Mouse (Mus musculus) cerebellum, postnatal 4 days (tissue): ENCODE results near the gene Hist1h3i.
"Not testable (repeated sequence)": the region's sequence is repeated elsewhere in the genome, so short reads cannot be mapped to it uniquely, and the experiment has no call there.

Source experiments
- DNase-seq, 2 experiments: peaks; one replicate each; pipeline ENCODE4 v3.0.0; 2022; ENCODE audit warnings: low spot score in 2 of 2, mixed read lengths in 1 of 2

Gene Hist1h3i

GRCm38 (mm10) chr13:21783255-21783617 lies at the start of gene Hist1h3i:
Hist1h3i (minus strand) TSS chr13:21783370.
- peak in 1 of 2 experiments; percentile 42 for DNase-seq

GRCm38 (mm10) chr13:21831418-21832394 lies 48.5 kb upstream of the Hist1h3i start, which contains the start of gene Hist1h4n:
Hist1h4n (minus strand) TSS chr13:21832196.
- DNase-seq: not testable (repeated sequence)

GRCm38 (mm10) chr13:21830344-21830743 lies 47.2 kb upstream of the Hist1h3i start:
- no peak for DNase-seq

GRCm38 (mm10) chr13:21828511-21828910 lies 45.3 kb upstream of the Hist1h3i start:
- DNase-seq: no peak

- not testable (repeated sequence) for DNase-seq
These were observed 37.1 kb upstream of the Hist1h3i start for GRCm38 (mm10) chr13:21820082-21820890.

- DNase-seq: not testable (repeated sequence)
These were observed 28.9 kb upstream of the Hist1h3i start for GRCm38 (mm10) chr13:21812092-21812491.

- not testable (repeated sequence) for DNase-seq
These were observed 28.4 kb upstream of the Hist1h3i start, which contains the start of gene Hist1h4m for GRCm38 (mm10) chr13:21811539-21811938. Hist1h4m (plus strand) TSS chr13:21811746.

- DNase-seq: not testable (repeated sequence)
These were observed 27.9 kb upstream of the Hist1h3i start for GRCm38 (mm10) chr13:21811074-21811473.

- not testable (repeated sequence) for DNase-seq
These were observed 26.9 kb upstream of the Hist1h3i start, which contains the start of the genes Hist1h2bq and Hist1h2ao for GRCm38 (mm10) chr13:21810073-21810472. Hist1h2bq (minus strand) TSS chr13:21810197. Hist1h2ao (plus strand) TSS chr13:21810465.

- not testable (repeated sequence) for DNase-seq
These were observed 19.9 kb upstream of the Hist1h3i start for GRCm38 (mm10) chr13:21803058-21803457.

GRCm38 (mm10) chr13:21797163-21797562 lies 14.0 kb upstream of the Hist1h3i start:
- not testable (repeated sequence) for DNase-seq

- no peak for DNase-seq
These were observed 12.4 kb upstream of the Hist1h3i start for GRCm38 (mm10) chr13:21795584-21795983.

GRCm38 (mm10) chr13:21790601-21791283 lies 7.6 kb upstream of the Hist1h3i start:
- DNase-seq: no peak

- no peak for DNase-seq
These were observed 6.8 kb upstream of the Hist1h3i start for GRCm38 (mm10) chr13:21789925-21790324.

GRCm38 (mm10) chr13:21787760-21788593 lies 4.8 kb upstream of the Hist1h3i start:
- no peak for DNase-seq

- DNase-seq: peak; percentile 34 to 84
These were observed 3.9 kb upstream of the Hist1h3i start, which contains the start of the genes Hist1h2an and Hist1h2bp for GRCm38 (mm10) chr13:21786899-21787629. Hist1h2an (minus strand) TSS chr13:21787218. Hist1h2bp (plus strand) TSS chr13:21787461.

GRCm38 (mm10) chr13:21786189-21786898 lies 3.2 kb upstream of the Hist1h3i start:
- DNase-seq: no peak

- no peak for DNase-seq
These were observed 1.1 kb upstream of the Hist1h3i start for GRCm38 (mm10) chr13:21784311-21784710.

- DNase-seq: peak in 1 of 2 experiments; percentile 9
These were observed 578 bp upstream of the Hist1h3i start for GRCm38 (mm10) chr13:21783734-21784161.
